Mouse (Mus musculus) heart, embryonic 11.5 days (tissue): ENCODE measurements around the gene Invs. TPM values are rescaled to one million over a fixed set of nuclear protein-coding genes. Genes with fewer than 3 reads are reported as not detected.
A peak's percentile ranks its signal among the peaks of the same experiment; 100 is the strongest.
"Not testable (repeated sequence)": the region's sequence is repeated elsewhere in the genome, so short reads cannot be mapped to it uniquely, and the experiment has no call there.

Experiments
- ATAC-seq: fragments of 200-750 bp; cut with Nextera tagmentation; replicated peaks from 2 replicates; pipeline ENCODE4 v1.8.0; 2017; ENCODE audit warnings: moderate library complexity; ENCODE audit not compliant: insufficient number of reproducible peaks, low FRiP score, low TSS enrichment
- H3K27ac ChIP-seq: fragments of 300-500 bp; sonication (generic); 2 replicates; pipeline ENCODE4 v1.5.1; 2014; ENCODE audit warnings: mild to moderate bottlenecking, low read depth, low read length
- H3K27me3 ChIP-seq: fragments of 300-500 bp; sonication (generic); 2 replicates; pipeline ENCODE4 v1.6.1; 2014; ENCODE audit warnings: mild to moderate bottlenecking, low read length, mixed read lengths; ENCODE audit not compliant: control insufficient read depth, insufficient read depth
- H3K36me3 ChIP-seq: fragments of 300-500 bp; sonication (generic); 2 replicates; pipeline ENCODE4 v1.6.1; 2014; ENCODE audit warnings: mild to moderate bottlenecking, low read length, moderate library complexity, mixed read lengths; ENCODE audit not compliant: control insufficient read depth, insufficient read depth
- H3K4me1 ChIP-seq: fragments of 300-500 bp; sonication (generic); 2 replicates; pipeline ENCODE4 v1.6.1; 2014; ENCODE audit warnings: low read length; ENCODE audit not compliant: control insufficient read depth, insufficient read depth
- H3K4me2 ChIP-seq: fragments of 300-500 bp; sonication (generic); 2 replicates; pipeline ENCODE4 v1.6.1; 2014; ENCODE audit warnings: mild to moderate bottlenecking, moderate library complexity
- H3K4me3 ChIP-seq: fragments of 300-500 bp; sonication (generic); 2 replicates; pipeline ENCODE4 v1.5.1; 2014; ENCODE audit warnings: low read depth, low read length
- H3K9ac ChIP-seq: fragments of 300-500 bp; sonication (generic); 2 replicates; pipeline ENCODE4 v1.6.1; 2014; ENCODE audit warnings: mild to moderate bottlenecking, low read depth, low read length, moderate library complexity
- H3K9me3 ChIP-seq: fragments of 300-500 bp; sonication (generic); replicated peaks from 2 replicates; pipeline ENCODE4 v1.6.1; 2016; ENCODE audit warnings: low read length; ENCODE audit not compliant: control insufficient read depth
- WGBS: fragments of 180-500 bp; shearing (Covaris S2); extraction: QIAGEN DNeasy Blood & Tissue Kit; methylation state at CpG from one replicate; pipeline ENCODE4 v1.1.7; 2014; ENCODE audit not compliant: insufficient replicate concordance; 5-methylcytosine and 5-hydroxymethylcytosine counted together
- polyA plus RNA-seq: library from polyadenylated mRNA; unstranded; fragments of >200 nt; fragmentation: Nextera tagmentation; extraction: Ambion mirVana; gene quantifications from 2 replicates; pipeline ENCODE4 v1.2.1, GENCODE M21; 2014

The Invs gene
- polyA plus RNA-seq, 1 experiment from 2014 or later: 4.3 TPM

DNA sequence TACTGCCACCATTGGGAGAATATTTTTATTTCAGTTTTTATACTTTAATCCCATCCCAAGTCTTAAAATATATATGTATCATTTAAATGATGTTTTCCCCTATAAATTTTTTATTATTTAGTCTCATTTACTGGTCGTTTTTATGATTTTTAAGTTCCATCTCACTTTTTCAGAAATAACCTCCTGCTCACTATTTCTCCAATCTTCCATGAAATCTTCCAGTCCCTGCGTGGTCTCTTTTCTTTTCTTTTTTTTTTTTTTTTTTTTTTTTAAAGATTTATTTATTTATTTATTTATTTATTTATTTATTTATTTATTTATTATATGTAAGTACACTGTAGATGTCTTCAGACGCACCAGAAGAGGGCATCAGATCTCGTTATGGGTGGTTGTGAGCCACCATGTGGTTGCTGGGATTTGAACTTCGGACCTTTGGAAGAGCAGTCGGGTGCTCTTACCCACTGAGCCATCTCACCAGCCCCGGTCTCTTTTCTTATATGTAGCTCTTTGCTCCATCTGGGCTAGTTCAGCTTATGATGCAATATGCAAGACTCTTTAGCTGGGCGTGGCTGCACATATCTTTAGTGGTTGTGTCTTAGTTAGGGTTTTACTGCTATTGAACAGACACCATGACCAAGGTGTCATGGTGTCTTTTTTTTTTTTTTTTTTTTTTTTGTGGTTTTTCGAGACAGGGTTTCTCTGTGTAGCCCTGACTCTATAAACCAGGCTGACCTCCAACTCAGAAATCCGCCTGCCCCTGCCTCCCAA lies 126.3 kb downstream of the Invs start:
- not testable (repeated sequence) for ATAC-seq
- 86% methylated on average over 8 of the region's 10 CpGs for WGBS

DNA sequence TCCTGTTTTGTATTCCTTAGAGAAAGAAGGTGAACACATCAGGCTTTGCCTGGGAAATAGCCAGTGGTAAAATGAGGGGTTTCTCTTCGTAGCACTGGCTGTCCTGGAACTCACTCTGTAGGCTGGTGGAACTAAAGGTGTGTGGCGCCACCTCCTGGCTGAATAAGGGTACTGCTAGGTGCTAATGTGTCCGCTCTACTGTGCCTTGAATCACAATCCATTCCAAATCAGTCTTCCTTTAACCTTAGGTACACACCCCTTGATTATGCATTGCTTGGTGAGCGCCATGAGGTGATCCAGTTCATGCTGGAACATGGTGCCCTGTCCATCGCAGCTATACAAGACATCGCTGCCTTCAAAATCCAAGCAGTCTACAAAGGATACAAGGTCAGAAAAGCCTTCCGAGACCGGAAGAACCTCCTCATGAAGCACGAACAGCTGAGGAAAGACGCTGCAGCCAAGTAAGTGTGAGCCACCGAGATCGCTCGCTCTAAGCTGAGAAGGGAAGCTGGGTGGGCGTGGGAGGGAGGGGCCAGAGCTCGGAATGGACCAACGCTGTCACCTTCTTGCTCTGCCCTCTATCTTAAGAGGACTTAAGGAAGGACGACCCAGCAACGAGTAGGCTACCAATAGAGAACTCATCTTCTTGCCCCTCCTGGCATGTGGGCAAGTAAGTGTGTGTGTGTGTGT lies 127.9 kb downstream of the Invs start:
- H3K27me3 ChIP-seq: no peaks in the 10 kb centered on the region
- H3K9ac ChIP-seq: peak overlapping the region; percentile 46; the same call in 1 of the 2 replicates
- ATAC-seq: no peak
- WGBS: 33% methylated on average over 18 of the region's 18 CpGs
- H3K27ac ChIP-seq: no peak overlapping the region
- peak overlapping the region; percentile 26 for H3K4me3 ChIP-seq
- H3K36me3 ChIP-seq: no peaks in the 10 kb centered on the region
- peaks cover 6% of the 10 kb centered on the region; the same call in 1 of the 2 replicates for H3K4me1 ChIP-seq
- peak overlapping the region; percentile 57 for H3K4me2 ChIP-seq
- H3K9me3 ChIP-seq: no peaks in the 10 kb centered on the region

More for the DNA sequence above, 126.3 kb downstream of the Invs start:
- not testable (repeated sequence) for H3K9me3 ChIP-seq, H3K4me2 ChIP-seq, H3K9ac ChIP-seq, H3K4me3 ChIP-seq, H3K4me1 ChIP-seq, H3K27me3 ChIP-seq, H3K36me3 ChIP-seq, H3K27ac ChIP-seq

DNA sequence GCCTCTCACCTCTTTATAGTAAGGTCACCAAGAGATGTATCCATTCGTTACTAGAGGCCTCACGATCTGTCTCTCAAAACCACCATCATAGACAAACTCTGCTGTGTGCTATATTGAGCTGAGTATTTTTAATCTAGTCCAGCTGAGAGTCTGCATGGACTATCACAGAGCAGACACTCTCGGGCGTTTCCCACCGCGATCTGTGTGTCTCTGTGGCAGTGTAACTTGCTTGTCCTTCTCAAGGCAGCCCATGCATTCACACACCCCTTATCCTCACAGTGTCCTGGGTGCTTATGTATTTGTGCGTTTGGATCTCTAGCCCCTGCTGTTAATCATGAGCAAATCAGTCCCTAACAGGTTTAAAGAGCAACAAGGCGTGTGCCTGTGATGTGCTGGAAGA lies 133.9 kb downstream of the Invs start:
- no peaks in the 10 kb centered on the region for H3K9me3 ChIP-seq
- no peak overlapping the region for H3K9ac ChIP-seq
- H3K36me3 ChIP-seq: no peaks in the 10 kb centered on the region
- H3K4me2 ChIP-seq: no peak overlapping the region
- no peaks in the 10 kb centered on the region for H3K27me3 ChIP-seq
- H3K4me1 ChIP-seq: peaks cover 17% of the 10 kb centered on the region
- no peak overlapping the region for H3K27ac ChIP-seq
- WGBS: 75% methylated on average over 8 of the region's 8 CpGs
- no peak for ATAC-seq
- no peak overlapping the region for H3K4me3 ChIP-seq

DNA sequence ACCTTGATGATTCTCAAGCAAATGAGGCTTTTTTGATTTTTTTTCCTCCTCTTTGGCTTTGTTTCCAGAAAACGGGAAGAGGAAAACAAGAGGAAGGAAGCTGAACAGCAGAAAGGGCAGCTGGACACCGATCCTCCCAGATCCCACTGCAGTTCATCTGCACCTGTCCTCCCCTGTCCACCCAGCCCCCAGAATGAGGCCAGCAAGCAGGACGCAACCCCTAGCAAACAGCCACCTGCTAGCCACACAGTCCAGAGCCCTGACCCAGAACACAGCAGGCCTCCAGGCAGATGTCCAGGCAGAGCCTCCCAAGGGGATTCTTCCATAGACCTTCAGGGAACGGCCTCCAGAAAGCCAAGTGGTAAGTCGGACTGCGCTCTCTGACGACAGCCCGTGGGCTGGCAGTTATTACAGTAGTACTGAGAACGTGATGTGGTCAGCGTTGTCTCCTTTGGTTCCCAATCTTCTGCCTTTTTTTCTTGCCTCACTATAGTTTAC lies 136.3 kb downstream of the Invs start:
- Histone ChIP-seq H3K27ac (no peak overlapping the region; the same call in 1 of the 2 replicates), H3K36me3 (no peaks in the 10 kb centered on the region), H3K4me2 (no peak overlapping the region), H3K9me3 (no peaks in the 10 kb centered on the region), H3K9ac (no peak overlapping the region), H3K4me3 (no peak overlapping the region), H3K4me1 (peaks cover 17% of the 10 kb centered on the region), H3K27me3 (no peaks in the 10 kb centered on the region)
- no peak for ATAC-seq
- 87% methylated on average over 10 of the region's 10 CpGs for WGBS

DNA sequence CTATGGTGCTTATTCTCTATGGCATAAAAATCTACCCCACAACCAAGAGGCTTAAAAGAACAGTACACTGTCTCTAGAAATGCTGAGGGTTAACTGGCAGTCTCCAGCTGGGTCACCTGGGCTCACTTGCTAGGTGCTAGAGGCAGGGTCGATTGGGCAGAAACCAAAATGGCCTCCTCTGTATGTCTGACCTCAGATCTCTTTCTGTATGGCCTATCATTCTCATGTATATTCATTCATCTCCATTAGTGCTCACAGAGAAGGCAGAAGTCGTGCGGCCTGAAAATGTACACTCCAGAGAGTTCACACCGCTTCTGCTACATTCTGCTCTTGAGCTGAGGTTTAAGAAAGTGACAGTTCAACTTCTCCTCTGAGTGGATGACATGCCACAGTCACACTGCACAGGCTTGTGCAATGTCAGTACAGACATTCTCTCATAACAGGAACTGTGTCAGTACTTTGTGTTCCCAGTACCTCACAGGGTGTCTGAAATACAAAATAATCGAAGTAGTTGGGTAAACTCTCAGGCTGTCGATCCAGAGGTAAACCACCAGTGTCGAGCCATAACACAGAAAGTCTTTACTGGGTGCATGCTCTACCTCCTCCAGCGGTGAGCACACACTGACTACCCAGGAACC lies 139.4 kb downstream of the Invs start:
- WGBS: 87% methylated on average over 8 of the region's 8 CpGs
- Histone ChIP-seq H3K4me2 (no peak overlapping the region), H3K27me3 (no peaks in the 10 kb centered on the region), H3K27ac (no peak overlapping the region), H3K4me1 (peaks cover 13% of the 10 kb centered on the region), H3K36me3 (0 out of 2 replicates have a peak, but pooled peaks cover 2% of the 10 kb centered on the region), H3K4me3 (no peak overlapping the region), H3K9me3 (no peaks in the 10 kb centered on the region), H3K9ac (no peak overlapping the region)
- no peak for ATAC-seq

DNA sequence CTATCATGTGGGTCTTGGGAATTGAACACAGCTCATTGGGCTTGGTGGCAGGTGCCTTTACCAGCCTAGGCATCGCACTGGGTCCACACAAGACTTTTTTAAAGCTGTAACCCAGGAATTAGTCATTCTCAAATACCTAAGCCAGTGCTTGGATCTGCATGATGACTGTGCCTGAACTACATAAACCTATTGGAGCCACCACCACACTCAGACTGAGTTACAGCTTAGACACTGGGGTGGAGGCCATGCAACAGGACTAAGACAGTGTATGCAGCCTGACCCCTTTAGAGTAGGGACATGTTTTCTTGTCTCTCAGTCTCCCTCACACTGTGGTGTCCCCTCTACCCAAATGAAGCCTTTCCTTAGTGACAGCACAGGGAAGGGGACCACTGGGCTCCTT lies 143.1 kb downstream of the Invs start:
- H3K27me3 ChIP-seq: no peaks in the 10 kb centered on the region
- H3K4me3 ChIP-seq: no peak overlapping the region
- H3K9me3 ChIP-seq: no peaks in the 10 kb centered on the region
- no peak for ATAC-seq
- peaks cover 5% of the 10 kb centered on the region; the same call in 1 of the 2 replicates for H3K4me1 ChIP-seq
- WGBS: 97% methylated on average over 1 of the region's 1 CpGs
- no peak overlapping the region for H3K9ac ChIP-seq
- no peak overlapping the region for H3K4me2 ChIP-seq
- H3K27ac ChIP-seq: no peak overlapping the region
- H3K36me3 ChIP-seq: 0 out of 2 replicates have a peak, but pooled peaks cover 2% of the 10 kb centered on the region

DNA sequence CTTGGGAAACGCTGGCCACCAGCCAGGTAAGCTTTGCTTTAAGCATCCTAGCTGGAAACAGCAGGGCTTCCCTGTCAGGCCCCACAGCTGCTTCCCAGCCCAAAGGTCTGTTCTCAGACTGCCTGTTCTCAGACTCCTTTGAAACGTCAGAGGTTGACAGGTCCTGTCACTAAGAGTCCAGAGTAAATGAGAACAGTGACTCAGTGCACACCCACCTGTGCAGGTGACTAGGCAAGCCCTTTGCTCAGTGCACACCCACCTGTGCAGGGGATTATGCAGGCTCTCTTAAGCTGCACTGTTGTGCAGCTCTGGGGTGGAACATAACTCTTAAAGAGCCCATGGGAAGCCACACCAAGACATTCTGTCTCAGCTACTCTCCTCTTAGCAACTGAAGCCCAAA lies 144.2 kb downstream of the Invs start:
- H3K4me1 ChIP-seq: peaks cover 6% of the 10 kb centered on the region; the same call in 1 of the 2 replicates
- no peaks in the 10 kb centered on the region for H3K27me3 ChIP-seq
- H3K27ac ChIP-seq: no peak overlapping the region
- no peak overlapping the region for H3K4me3 ChIP-seq
- WGBS: 49% methylated on average over 2 of the region's 2 CpGs
- H3K4me2 ChIP-seq: no peak overlapping the region
- no peak overlapping the region for H3K9ac ChIP-seq
- H3K9me3 ChIP-seq: no peaks in the 10 kb centered on the region
- H3K36me3 ChIP-seq: 0 out of 2 replicates have a peak, but pooled peaks cover 2% of the 10 kb centered on the region
- no peak for ATAC-seq

DNA sequence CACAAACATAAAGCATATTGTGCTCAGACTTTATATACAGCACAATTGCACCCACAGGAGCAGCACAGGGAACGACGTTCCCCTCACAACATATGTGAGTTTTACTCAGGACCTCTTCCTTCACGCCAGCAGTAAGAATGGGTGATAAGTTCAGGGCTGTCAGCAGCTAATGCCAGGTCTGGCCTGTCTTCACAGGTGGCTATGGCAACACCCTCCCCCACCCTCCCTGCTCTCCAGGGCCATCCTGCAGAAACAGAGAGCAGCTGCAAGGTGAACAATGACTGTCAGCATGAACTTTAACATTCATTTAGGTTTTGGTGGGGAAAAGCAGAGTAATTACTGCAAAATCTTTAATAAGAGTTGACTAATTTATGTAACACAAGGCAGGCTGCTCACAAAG lies 147.9 kb downstream of the Invs start:
- peaks cover 13% of the 10 kb centered on the region for H3K36me3 ChIP-seq
- H3K4me3 ChIP-seq: no peak overlapping the region
- no peaks in the 10 kb centered on the region for H3K9me3 ChIP-seq
- no peak for ATAC-seq
- no peak overlapping the region for H3K4me2 ChIP-seq
- no peak overlapping the region for H3K27ac ChIP-seq
- WGBS: 43% methylated on average over 3 of the region's 3 CpGs
- peaks cover 6% of the 10 kb centered on the region; the same call in 1 of the 2 replicates for H3K4me1 ChIP-seq
- H3K9ac ChIP-seq: no peak overlapping the region
- no peaks in the 10 kb centered on the region for H3K27me3 ChIP-seq
